Mouse (Mus musculus) urinary bladder, postnatal 36 days (tissue): ENCODE measurements around the gene Shisa3.

Source experiments
- DNase-seq, 2 experiments: peaks; one replicate each; pipeline ENCODE4 v3.0.0; 2022; ENCODE audit warnings: low spot score in 2 of 2, mixed read lengths in 1 of 2

Gene Shisa3

GRCm38 (mm10) chr5:67607804-67608673 lies at the start of gene Shisa3:
Gene Shisa3, plus strand, starts transcription at chr5:67607882.
- DNase-seq: peak; percentile 7 to 10

- no peak for DNase-seq
Measured at GRCm38 (mm10) chr5:67558644-67559043, 49.0 kb upstream of the Shisa3 start.

GRCm38 (mm10) chr5:67559063-67559462 lies 48.6 kb upstream of the Shisa3 start:
- no peak for DNase-seq

GRCm38 (mm10) chr5:67572552-67573155 lies 35.0 kb upstream of the Shisa3 start:
- no peak for DNase-seq

GRCm38 (mm10) chr5:67574039-67574438 lies 33.6 kb upstream of the Shisa3 start:
- no peak for DNase-seq

GRCm38 (mm10) chr5:67575705-67576104 lies 32.0 kb upstream of the Shisa3 start:
- no peak for DNase-seq

- DNase-seq: no peak
Measured at GRCm38 (mm10) chr5:67579725-67580633, 27.7 kb upstream of the Shisa3 start.

- no peak for DNase-seq
Measured at GRCm38 (mm10) chr5:67595070-67595469, 12.6 kb upstream of the Shisa3 start.

- no peak for DNase-seq
Measured at GRCm38 (mm10) chr5:67595629-67596028, 12.1 kb upstream of the Shisa3 start.

- no peak for DNase-seq
Measured at GRCm38 (mm10) chr5:67599935-67600334, 7.7 kb upstream of the Shisa3 start.

- no peak for DNase-seq
Measured at GRCm38 (mm10) chr5:67605951-67606350, 1.7 kb upstream of the Shisa3 start.

GRCm38 (mm10) chr5:67606916-67607803 lies 522 bp upstream of the Shisa3 start:
- DNase-seq: peak; percentile 4 to 20

GRCm38 (mm10) chr5:67608674-67609519 lies 1.2 kb downstream of the Shisa3 start:
- no peak for DNase-seq

GRCm38 (mm10) chr5:67609520-67609837 lies 1.8 kb downstream of the Shisa3 start:
- DNase-seq: no peak

- DNase-seq: no peak
Measured at GRCm38 (mm10) chr5:67621230-67621629, 13.5 kb downstream of the Shisa3 start.

- DNase-seq: no peak
Measured at GRCm38 (mm10) chr5:67628180-67628940, 20.7 kb downstream of the Shisa3 start.

GRCm38 (mm10) chr5:67629440-67629839 lies 21.8 kb downstream of the Shisa3 start:
- no peak for DNase-seq

- no peak for DNase-seq
Measured at GRCm38 (mm10) chr5:67629861-67630260, 22.2 kb downstream of the Shisa3 start.

- DNase-seq: no peak
Measured at GRCm38 (mm10) chr5:67631261-67631660, 23.6 kb downstream of the Shisa3 start.
